Mouse (Mus musculus) ovary, adult 18-20 months (tissue): ENCODE results near the gene Chpt1.
"Not testable (repeated sequence)": the region's sequence is repeated elsewhere in the genome, so short reads cannot be mapped to it uniquely, and the experiment has no call there.

Experiments used
- DNase-seq: peaks from one replicate; pipeline ENCODE4 v3.0.0; 2022; ENCODE audit warnings: low spot score, mixed read lengths

Gene Chpt1

DNA sequence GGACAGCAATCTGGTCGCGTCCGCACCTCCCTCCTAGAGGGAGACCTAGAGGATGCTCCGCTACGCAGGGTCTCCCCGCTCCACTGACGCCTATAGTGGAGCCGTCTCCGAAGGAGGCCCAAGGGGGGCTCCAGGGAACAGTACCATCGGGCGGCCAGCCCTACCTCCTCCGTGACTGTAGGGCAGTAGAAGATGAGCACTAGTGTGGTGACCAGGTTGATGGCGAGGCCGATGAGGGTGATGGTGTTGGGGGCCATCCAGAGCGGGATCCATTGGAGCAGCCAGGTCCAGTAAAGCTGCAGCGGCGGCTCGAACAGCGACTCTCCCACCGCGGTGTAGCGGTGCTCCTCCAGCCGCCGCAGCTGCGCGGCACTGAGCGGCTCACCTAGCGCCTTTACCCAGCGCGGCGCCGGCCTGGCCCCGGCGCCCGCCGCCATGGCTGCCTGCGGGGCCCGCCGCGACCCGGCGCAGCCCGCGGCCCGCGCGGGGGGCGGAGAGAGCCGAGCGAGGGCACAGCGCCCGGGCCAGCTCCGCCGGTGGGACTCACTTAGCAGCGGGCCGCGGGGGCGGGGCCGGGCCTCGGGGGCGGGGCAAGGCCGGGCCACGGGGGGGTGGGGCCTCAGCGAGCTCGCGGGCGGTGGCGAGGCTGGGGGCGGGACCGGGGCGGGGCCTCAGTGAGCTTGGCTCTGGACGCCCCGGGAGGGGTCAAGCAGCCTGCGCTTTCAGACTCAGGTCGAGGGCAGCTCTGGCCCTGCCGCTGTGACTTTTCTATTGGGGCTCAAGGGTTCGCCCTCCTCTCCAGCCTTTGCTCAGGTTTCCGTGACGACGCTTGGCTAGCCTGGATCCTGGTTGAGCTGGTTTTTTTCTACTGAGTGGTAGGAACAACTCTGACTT is at the start of gene Chpt1:
Gene Chpt1 (minus strand): TSS at position 653 of the 894 bp plus-strand sequence.
- peak; percentile 83 for DNase-seq

DNA sequence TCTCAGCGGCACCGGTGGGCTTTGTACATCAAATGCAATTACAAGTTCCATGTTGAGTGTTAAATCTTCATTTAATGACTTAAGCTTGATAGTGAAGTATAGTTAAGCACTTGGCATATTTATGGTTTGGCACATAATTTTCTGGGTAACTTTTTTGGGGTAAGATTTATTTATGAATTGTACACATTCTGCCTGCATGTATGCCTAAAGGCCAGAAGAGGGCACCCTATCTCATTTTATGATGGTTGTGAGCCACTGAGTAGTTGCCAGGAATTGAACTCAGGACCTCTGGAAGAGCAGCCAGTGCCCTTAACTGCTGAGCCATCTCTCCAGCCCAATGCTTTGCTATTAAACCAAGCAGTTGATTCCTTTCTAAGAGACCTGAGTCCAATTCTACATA is 48.9 kb upstream of the Chpt1 start:
- no peak for DNase-seq

DNA sequence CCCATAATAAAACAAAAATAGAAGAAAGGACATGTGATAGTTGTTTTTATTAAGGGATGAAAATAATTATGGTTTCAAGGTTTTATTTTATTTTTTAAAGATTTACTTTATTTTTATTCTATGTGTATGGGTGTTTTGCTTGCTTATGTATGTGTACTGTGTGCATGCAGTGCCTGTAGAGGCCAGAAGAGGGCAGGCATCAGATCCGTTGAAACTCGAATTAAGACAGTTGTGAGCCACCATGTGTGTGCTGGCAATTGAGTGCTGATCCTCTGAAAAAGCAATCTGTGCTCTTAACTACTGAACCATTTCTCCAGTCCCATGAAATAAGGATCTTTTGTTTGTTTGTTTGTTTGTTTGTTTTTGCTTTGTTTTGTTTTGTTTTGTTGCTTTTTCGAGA is 46.4 kb upstream of the Chpt1 start:
- no peak for DNase-seq

DNA sequence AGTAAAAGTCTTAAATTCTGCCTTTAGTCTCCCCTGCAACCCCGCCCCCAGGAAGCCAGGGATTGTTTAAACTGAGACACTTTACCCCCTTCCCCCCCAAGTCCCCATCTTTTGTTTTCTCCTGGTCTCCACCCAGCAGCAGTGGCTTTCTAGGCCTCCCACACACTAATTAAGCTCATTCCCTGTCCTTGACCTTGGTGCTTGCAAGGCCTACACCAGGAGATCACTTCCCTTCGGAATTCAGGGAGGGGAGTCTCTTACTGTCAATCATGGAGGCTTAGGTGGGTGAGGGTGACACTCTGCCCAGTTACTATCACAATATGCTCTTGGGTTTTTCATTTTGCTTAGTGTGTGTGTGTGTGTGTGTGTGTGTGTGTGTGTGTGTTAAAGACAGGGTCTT is 43.8 kb upstream of the Chpt1 start:
- no peak for DNase-seq

DNA sequence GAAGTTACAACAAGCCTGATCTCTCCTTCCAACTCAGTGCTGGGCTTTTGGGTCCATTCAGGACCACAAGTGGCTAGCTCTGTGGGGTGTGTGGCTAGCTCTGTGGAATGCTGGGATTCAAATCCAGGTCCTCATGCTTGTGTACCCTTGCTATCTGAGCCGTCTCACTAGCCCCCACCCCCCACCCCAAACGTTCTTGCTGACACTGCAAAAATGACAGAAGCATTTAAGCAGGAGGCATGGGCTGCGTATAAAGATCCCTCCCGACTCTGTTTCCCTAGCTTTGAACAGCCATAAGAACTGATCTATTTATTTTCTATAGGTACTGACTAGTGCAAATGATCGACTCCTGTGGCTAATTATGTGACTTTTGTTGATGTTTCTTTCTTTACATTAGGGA is 26.8 kb upstream of the Chpt1 start:
- DNase-seq, result no peak

DNA sequence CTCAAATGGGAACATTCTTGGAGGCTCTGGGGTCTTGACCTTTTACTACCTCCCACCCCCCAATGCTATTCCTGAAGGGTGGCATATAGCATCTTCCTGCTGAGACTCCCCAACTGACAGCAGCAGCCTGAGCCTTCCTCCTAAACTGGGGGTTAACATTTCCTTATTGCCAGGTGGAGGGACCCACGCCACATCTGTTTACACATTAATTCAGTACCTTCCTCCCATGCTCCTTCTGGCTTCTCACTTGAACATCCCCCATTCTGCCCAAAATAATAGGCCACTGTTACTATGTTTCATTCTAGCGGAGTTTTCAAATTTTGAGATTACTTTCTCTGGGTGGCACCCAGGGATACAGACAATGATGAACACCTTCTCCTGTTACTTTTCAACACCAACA is 20.1 kb upstream of the Chpt1 start:
- DNase-seq, result no peak

DNA sequence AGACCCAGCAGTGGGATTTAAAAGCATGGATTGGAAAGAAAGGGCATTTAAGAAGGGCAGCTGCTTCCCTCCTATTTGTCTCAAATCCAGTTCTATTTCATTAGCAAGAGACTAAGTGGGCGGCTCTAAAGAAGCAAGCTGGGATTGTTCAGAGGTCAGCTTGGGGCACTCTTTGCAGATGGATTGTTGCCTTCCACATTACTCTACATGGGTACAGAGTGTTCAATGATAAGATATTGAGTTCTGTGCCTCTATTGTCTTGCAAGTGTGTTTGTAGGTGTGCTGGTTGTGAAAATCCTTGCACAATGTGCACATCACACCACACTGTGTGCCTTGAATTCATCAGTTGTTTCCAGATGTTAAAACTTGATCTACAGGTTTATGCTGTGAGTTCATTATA is 19.3 kb upstream of the Chpt1 start:
- DNase-seq, result no peak

DNA sequence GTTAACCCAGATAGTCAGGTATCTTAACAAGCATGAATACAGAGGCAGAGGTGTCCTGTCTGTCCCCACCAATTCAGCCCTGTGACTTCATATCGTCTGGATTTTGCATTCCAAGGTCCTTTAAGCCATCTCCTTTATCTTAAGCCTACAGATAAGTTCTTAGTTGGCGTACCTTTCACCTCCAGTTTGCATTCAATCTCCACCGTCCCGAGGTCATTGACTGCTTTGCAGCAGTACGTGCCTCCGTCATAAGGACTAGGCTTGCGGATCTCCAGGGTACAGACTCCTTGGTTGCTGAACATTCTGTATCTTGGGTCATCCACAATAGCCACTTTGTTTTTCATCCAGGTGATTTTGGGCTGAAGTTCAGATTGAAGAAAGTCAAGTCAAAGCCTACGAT is 18.9 kb upstream of the Chpt1 start:
- DNase-seq, result no peak

DNA sequence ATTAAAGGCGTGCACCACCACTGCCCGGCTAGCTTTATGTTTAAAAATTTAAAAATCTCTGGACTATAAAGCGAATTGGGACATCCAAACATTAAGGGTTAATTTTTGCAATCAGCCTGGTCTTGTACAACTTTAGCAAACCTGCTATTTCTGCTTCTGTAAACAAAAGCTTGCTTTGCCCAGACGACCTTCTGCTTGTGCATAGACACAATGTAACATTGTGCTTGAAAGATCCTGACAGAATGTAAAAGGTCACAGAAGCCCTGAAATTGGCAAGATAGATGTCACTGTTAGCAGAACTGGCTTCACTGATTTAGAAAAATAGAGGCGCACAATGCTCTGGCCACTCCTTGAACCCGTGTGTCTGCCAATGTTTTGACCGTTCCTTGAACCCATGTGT is 11.2 kb upstream of the Chpt1 start:
- not testable (repeated sequence) for DNase-seq

DNA sequence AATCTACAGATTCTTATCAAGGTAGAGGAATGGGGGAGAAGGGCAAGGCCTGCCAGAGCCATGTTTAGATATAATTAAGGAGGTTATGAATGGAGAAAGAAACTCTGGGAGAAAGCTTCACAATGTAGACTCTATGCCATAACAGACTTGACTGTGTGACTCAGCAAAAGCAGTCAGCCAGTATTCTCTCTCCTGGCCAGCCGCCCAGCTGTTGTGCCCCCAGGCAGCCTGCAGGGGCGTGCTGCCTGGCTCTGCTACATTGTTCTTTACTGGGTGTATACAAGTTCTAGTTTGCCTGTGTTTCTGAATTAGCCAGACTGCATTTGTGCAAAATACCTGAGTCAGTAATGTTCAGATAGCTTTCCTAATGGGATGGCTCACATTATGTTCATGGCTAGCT is 10.6 kb upstream of the Chpt1 start:
- peak; percentile 47 for DNase-seq

DNA sequence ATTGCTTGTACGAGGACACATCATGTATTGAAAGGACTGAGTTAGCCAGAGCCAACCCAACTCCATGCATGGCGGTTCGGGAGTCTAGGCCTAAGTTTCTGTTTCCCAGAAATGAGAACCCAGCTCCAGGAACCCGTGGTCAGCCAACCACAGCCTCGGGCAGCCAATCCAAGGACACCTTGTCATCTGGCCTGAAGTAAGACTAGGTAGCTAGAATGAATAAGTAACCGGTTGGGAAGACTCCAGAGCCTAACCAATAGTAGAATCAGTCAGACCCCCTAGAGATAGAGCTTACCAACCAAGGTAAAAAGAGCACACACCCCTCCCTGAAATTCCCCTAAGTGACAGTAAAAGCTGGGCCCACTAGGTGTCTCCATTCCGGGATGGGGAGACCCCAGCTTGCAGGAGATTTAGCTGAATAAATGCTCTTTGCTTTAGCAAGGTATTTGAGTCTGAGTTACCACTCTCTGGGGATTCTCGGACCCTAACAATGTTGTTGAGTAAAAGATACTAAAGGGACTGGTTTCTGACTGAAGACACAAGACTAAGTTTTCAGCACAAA is 9.8 kb upstream of the Chpt1 start:
- no peak for DNase-seq

DNA sequence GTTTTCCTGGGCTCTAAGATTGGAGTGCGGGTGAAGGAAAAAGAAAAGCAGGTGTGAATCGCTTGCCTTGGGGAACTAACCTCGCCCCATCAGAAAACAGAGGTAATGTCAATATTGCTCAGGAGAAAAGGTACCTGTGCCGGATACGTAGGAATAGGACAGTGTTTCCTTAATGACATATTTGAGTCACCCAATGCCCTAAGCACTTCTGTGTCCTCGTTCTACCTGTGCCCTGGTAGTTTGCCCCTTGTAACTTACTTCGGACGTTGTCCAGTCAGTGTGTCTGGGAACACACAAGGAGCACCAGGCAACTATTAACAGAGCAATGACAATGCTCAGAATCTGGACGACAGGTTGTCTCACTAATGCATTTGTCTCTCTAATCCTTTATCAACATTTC is 7.5 kb upstream of the Chpt1 start:
- DNase-seq, result no peak

DNA sequence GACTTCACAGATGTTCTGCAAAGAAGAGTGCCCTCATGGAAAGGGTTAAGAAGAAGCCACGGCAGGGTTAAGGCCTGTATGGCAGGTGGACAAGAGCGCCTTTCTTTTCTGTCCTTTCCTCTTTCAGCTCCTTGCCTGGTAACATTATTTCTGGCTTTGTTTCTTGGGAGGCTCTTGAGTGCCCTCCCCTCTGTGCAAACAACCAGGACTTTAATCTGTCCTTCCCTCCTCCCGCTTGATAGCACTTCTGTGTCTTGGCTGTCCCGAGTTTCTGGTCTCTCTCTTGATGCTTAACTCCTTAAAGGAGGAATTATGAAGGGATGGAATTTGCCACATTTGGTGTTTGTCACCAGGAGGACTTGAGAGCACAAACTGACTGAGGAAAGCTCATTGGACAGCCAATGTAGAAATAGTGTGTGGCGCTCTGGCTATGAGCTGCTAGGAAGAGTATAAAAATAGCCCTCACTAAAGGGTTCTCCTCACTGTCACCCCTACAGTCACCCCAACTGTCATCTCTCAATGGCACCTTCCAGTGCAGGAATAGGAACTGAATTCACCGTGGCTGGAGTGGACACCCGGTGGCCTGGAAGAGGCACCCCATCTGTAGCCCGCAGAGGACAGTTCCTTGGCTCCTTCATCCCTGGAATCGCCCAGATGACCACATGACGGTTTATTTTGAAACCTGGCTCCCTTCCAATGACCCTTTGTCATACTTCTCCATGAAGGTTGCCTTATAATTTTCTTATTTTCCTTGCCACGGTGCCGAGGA is 6.8 kb upstream of the Chpt1 start:
- no peak for DNase-seq

DNA sequence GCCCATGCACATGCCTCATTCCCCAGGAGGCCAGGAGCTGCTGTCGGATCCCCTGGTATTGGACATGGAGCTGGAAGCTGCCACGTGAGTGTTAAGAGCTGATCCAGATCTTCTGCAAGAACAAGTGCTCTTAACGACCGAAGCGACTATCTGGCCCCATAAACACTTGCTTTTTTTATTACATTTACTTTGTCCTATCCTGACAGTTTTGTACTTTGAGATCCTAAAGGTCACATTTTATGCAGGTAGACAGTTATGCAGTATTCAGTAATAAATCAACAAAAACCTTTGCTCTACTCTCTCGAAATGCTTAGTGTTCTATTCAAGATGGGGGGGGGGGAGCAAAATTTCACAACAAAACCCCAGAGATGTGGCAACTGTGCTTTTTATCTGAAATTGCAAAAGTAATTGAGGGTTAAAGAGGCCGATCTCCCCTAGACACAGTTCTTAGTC is 3.8 kb upstream of the Chpt1 start:
- no peak for DNase-seq

DNA sequence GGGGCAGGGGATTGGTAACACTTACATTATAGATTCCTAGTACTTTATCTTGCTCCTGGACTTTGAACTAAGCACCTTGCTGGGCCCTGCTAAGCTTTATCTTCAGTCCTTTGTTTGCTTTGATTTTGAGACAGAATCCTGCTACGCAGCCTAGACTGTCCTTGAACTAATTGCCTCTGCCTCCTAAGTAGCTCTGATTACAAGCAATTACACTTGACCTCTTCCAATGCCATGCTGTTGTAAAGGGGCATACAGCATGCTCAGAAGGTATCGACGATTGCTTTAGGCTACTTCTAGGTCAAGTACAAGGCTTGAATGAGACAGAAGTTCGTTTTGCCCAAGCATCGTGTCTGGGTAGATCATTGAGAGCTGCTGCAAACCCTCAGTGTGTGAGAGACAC is 1.4 kb upstream of the Chpt1 start:
- no peak for DNase-seq

DNA sequence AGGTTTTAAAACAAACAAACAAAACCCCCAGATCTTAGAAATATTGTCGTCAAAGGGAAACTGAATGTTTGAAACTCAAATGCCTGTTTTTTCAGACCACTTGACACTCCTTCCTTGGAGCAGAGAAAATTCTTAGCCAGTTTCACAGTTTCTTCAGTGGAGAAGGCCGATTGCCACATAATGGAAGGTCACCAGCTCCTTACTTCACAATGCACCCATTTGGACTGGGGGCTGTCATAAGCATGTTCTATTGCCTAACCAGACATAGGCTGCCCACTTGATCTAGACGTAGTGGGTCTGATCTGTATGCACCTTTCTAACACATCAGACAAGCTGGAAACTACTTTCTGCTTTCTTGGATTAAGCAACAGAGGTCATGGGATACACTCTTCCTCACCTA is 608 bp upstream of the Chpt1 start:
- DNase-seq, result no peak

DNA sequence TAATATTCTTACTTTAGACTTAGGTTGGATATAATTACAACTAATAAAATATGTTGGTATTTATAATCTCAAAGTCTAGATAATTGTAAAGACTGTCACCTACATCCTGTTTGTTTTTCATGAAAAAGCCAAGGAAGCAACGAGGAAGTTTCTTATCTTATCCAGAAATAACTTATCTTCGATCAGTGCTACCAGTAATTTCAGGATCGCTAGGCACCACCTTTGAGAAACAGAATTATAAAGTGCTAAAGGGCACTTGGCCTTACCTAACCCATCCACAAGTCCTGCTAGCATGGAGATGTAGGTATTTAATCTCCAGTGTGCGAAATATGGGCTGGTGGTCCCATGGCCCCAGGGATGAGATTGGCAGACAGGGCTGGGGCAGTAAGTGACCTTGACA is 954 bp downstream of the Chpt1 start:
- DNase-seq, result no peak

DNA sequence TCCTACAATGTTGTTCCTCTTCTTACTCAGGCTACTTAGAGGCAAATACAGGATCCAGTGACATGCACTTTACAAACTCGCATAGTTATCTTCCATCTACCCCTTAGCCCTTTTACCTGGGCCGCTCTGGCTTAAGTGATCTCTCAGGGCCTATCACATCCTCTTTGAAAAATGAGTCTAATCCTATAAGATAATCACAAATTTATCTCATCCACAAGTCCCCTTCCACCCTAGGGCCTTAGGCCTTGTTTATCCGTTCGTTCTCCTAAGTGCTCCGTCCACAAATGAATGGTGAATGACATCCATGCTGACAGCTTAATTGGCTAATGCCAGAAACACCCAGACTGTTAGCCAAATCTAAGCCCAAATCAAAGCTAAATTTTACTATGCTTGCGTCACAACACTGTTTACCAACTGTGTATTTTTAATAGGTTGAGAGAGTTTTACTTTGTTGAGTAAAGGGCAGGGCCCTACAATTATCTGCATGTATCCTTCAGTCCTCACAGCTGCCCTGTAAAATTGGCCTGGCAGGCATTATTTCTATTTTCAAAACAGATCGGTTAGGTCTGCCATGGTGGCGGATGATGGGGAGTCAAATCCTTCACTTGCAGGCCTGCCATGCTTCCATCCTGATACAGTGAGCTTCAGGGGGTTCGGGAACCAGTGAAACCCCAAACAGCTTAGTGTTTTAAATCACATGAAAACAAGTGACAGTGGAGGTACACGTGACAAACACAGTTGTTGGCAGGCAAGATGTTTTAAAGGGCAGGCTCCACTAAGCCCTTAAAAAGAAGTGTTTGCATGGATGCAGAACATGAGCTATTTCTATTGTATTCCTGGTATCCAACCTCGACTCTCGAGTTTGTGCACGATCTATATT is 1.7 kb downstream of the Chpt1 start:
- DNase-seq, result no peak

DNA sequence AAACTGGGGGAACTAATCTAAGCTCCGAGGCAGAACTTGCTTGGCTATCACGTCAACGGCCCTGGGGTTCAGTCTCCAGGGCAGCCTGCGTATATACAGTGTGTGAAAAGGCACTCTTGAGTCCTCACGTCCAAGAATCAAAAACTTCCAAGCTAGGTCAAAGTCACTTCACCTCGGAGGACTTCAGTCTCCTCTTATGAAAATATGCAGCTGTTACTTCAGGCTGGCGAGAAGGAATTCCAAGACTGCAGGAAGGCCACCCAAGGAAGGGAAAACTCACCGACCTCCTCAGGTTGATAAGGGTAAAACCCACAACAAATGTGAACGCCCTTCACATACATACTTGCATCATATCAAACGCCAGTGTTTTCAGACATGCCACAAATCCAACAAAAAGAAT is 2.5 kb downstream of the Chpt1 start:
- DNase-seq, result no peak

DNA sequence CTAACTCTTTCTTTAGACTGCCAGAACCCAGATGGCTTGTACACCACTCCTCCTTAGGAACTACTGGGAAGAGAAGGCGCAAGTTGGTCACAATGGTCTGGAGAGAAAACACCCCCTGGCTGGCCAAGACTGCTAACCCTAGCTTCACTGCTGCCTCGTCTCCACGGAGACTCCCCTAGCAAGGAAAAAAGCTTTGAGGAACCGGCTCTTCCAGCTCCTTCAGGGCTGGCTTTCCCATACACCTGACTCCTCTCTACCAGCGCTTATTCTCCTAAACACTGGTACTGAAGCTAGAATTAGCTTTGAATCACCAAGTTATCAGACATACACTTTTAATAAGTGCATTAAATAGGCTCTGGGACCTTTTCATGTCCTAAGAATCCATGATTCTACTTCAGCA is 3.9 kb downstream of the Chpt1 start:
- no peak for DNase-seq

DNA sequence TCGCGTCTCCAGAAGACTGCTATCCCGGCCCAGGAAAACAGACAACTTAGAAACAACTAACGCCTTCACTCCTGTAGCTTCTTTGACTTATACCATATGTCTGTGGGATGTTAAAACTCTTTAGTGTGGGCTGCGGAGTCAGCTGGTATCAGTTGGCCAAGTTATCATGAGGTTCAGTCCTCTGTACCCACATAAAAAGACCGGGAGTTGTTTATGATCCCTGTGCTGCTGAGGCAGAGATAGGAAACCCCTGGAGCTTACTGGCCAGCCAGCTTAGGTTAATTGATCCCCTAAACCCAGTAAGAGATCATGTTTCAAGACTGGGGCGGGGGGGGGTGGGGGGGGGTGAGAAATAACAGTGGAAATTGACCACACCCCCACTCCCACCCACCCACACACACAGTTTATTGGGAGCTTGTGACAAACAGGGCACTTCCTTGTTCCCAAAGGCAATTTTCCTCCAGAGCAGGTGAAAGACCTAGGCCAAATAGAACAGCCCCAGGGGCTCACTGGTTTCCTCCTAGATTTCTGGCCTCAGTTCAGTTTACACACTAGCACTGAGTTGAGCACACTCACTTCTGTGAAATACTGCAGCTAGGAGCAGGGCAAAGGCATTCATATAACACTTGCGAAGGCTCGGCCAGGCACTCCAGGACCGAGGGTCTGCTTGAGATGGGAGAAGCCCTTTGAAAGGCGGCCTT is 6.9 kb downstream of the Chpt1 start:
- DNase-seq, result no peak
